Mouse (Mus musculus) limb, embryonic 13.5 days (tissue): Measurements from ENCODE around the gene Mum1l1. TPM values are rescaled to one million over a fixed set of nuclear protein-coding genes. Genes with fewer than 3 reads are reported as not detected.
"Not testable (repeated sequence)": the region's sequence is repeated elsewhere in the genome, so short reads cannot be mapped to it uniquely, and the experiment has no call there.

Source experiments
- ATAC-seq: fragments of 200-750 bp; cut with Nextera tagmentation; 2 replicates; pipeline ENCODE4 v1.8.0; 2017; ENCODE audit warnings: low read depth, moderate number of reproducible peaks, moderate TSS enrichment; ENCODE audit not compliant: low FRiP score
- H3K27ac ChIP-seq: fragments of 300-500 bp; sonication (generic); 2 replicates; pipeline ENCODE4 v1.5.1; 2015; ENCODE audit warnings: inconsistent platforms, mild to moderate bottlenecking, moderate library complexity
- H3K27me3 ChIP-seq: fragments of 300-500 bp; sonication (generic); 2 replicates; pipeline ENCODE4 v1.6.1; 2015; ENCODE audit warnings: mild to moderate bottlenecking, inconsistent platforms
- H3K36me3 ChIP-seq: fragments of 300-500 bp; sonication (generic); 2 replicates; pipeline ENCODE4 v1.6.1; 2015; ENCODE audit warnings: inconsistent platforms, mild to moderate bottlenecking, moderate library complexity
- H3K4me1 ChIP-seq: fragments of 300-500 bp; sonication (generic); 2 replicates; pipeline ENCODE4 v1.6.1; 2015; ENCODE audit warnings: inconsistent platforms
- H3K4me2 ChIP-seq: fragments of 300-500 bp; sonication (generic); replicated peaks from 2 replicates; pipeline ENCODE4 v1.6.1; 2015; ENCODE audit warnings: inconsistent platforms, mild to moderate bottlenecking, moderate library complexity
- H3K4me3 ChIP-seq: fragments of 300-500 bp; sonication (generic); 2 replicates; pipeline ENCODE4 v1.5.1; 2015; ENCODE audit warnings: moderate library complexity, mild to moderate bottlenecking, inconsistent platforms
- H3K9ac ChIP-seq: fragments of 300-500 bp; sonication (generic); 2 replicates; pipeline ENCODE4 v1.6.1; 2015; ENCODE audit warnings: mild to moderate bottlenecking, inconsistent platforms
- H3K9me3 ChIP-seq: fragments of 300-500 bp; sonication (generic); 2 replicates; pipeline ENCODE4 v1.6.1; 2016; ENCODE audit warnings: inconsistent platforms
- WGBS: fragments of 180-500 bp; shearing (Covaris S2); methylation state at CpG from one replicate; pipeline ENCODE4 v1.1.7; 2015; 5-methylcytosine and 5-hydroxymethylcytosine counted together
- polyA plus RNA-seq: library from polyadenylated mRNA; unstranded; fragments of >200 nt; fragmentation: Nextera tagmentation; extraction: Ambion mirVana; gene quantifications from 2 replicates; pipeline ENCODE4 v1.2.1, GENCODE M21; 2015

Gene Mum1l1
- polyA plus RNA-seq: 44.2 and 46.4 TPM in 2 replicates

GRCm38 (mm10) chrX:139209829-139210225 lies at the start of gene Mum1l1:
Mum1l1 (plus strand) TSS chrX:139210042.
- H3K27ac ChIP-seq: peak within 1 kb of the TSS; percentile 39; the same call in 1 of the 2 replicates
- H3K4me1 ChIP-seq: no peaks in the 10 kb centered on the region
- no peaks in the 10 kb centered on the region for H3K36me3 ChIP-seq
- H3K9me3 ChIP-seq: no peaks in the 10 kb centered on the region
- 23% methylated on average over 31 of the region's 31 CpGs for WGBS
- H3K4me2 ChIP-seq: peak within 1 kb of the TSS; percentile 56
- H3K4me3 ChIP-seq: peak within 1 kb of the TSS; percentile 55
- peak; percentile 89 for ATAC-seq
- peaks cover 5% of the 10 kb centered on the region for H3K27me3 ChIP-seq
- peak within 1 kb of the TSS; percentile 69 for H3K9ac ChIP-seq

GRCm38 (mm10) chrX:139178928-139179327 lies 30.9 kb upstream of the Mum1l1 start, which contains the start of gene 4933428M09Rik:
4933428M09Rik (plus strand) TSS chrX:139179228.
- H3K27ac ChIP-seq: no peak within 1 kb of the TSS
- no peak for ATAC-seq
- H3K36me3 ChIP-seq: no peaks in the 10 kb centered on the region
- no peak within 1 kb of the TSS for H3K4me3 ChIP-seq
- no peaks in the 10 kb centered on the region for H3K4me1 ChIP-seq
- no peak within 1 kb of the TSS for H3K4me2 ChIP-seq
- H3K9me3 ChIP-seq: no peaks in the 10 kb centered on the region
- H3K9ac ChIP-seq: no peak within 1 kb of the TSS
- H3K27me3 ChIP-seq: no peaks in the 10 kb centered on the region
- WGBS: 93% methylated on average over 8 of the region's 8 CpGs

- H3K4me2 ChIP-seq, H3K27ac ChIP-seq, H3K4me3 ChIP-seq, H3K27me3 ChIP-seq, H3K9me3 ChIP-seq, H3K4me1 ChIP-seq, H3K9ac ChIP-seq, ATAC-seq, H3K36me3 ChIP-seq: not testable (repeated sequence)
- WGBS: 96% methylated on average over 3 of the region's 3 CpGs
These were observed 18.3 kb upstream of the Mum1l1 start for GRCm38 (mm10) chrX:139191506-139191905.

GRCm38 (mm10) chrX:139194572-139195279 lies 15.1 kb upstream of the Mum1l1 start:
- H3K9me3 ChIP-seq: no peaks in the 10 kb centered on the region
- ATAC-seq: 0 out of 2 replicates have a peak, but pooled peaks have one; percentile 36
- H3K36me3 ChIP-seq: no peaks in the 10 kb centered on the region
- peaks cover 7% of the 10 kb centered on the region for H3K4me1 ChIP-seq
- H3K9ac ChIP-seq: no peak overlapping the region
- no peak overlapping the region for H3K4me3 ChIP-seq
- peaks cover 7% of the 10 kb centered on the region; the same call in 1 of the 2 replicates for H3K27me3 ChIP-seq
- 22% methylated on average over 1 of the region's 1 CpGs for WGBS
- H3K27ac ChIP-seq: no peak overlapping the region
- no peak overlapping the region for H3K4me2 ChIP-seq

- H3K36me3 ChIP-seq, H3K9ac ChIP-seq, H3K27me3 ChIP-seq, ATAC-seq, H3K9me3 ChIP-seq, H3K4me1 ChIP-seq, H3K4me3 ChIP-seq, H3K4me2 ChIP-seq, H3K27ac ChIP-seq: not testable (repeated sequence)
- 83% methylated on average over 4 of the region's 4 CpGs for WGBS
These were observed 532 bp upstream of the Mum1l1 start for GRCm38 (mm10) chrX:139209191-139209828.

GRCm38 (mm10) chrX:139214765-139215164 lies 4.9 kb downstream of the Mum1l1 start:
- Histone ChIP-seq H3K4me3 (no peak overlapping the region), H3K27ac (no peak overlapping the region), H3K36me3 (no peaks in the 10 kb centered on the region), H3K9me3 (no peaks in the 10 kb centered on the region), H3K9ac (no peak overlapping the region), H3K4me2 (no peak overlapping the region), H3K27me3 (peaks cover 8% of the 10 kb centered on the region), H3K4me1 (no peaks in the 10 kb centered on the region)
- no peak for ATAC-seq
- 70% methylated on average over 4 of the region's 4 CpGs for WGBS

- Histone ChIP-seq H3K36me3 (no peaks in the 10 kb centered on the region), H3K4me3 (0 out of 2 replicates have a peak overlapping the region, but pooled peaks have one; percentile 43), H3K27me3 (peaks cover 5% of the 10 kb centered on the region), H3K27ac (no peak overlapping the region), H3K4me1 (no peaks in the 10 kb centered on the region), H3K9me3 (no peaks in the 10 kb centered on the region), H3K4me2 (peak overlapping the region; percentile 56), H3K9ac (no peak overlapping the region)
- 70% methylated on average over 5 of the region's 5 CpGs for WGBS
- no peak for ATAC-seq
These were observed 6.6 kb downstream of the Mum1l1 start for GRCm38 (mm10) chrX:139216409-139216808.

- ATAC-seq: peak; percentile 93
- peak overlapping the region; percentile 43 for H3K4me3 ChIP-seq
- H3K27ac ChIP-seq: no peak overlapping the region
- H3K9ac ChIP-seq: peak overlapping the region; percentile 48
- H3K9me3 ChIP-seq: no peaks in the 10 kb centered on the region
- H3K4me1 ChIP-seq: no peaks in the 10 kb centered on the region
- no peaks in the 10 kb centered on the region for H3K36me3 ChIP-seq
- peaks cover 2% of the 10 kb centered on the region; the same call in 1 of the 2 replicates for H3K27me3 ChIP-seq
- 13% methylated on average over 22 of the region's 22 CpGs for WGBS
- peak overlapping the region; percentile 56 for H3K4me2 ChIP-seq
These were observed 7.2 kb downstream of the Mum1l1 start for GRCm38 (mm10) chrX:139216991-139217593.

- 66% methylated on average over 10 of the region's 10 CpGs for WGBS
- peak overlapping the region; percentile 56 for H3K4me2 ChIP-seq
- H3K4me1 ChIP-seq: no peaks in the 10 kb centered on the region
- no peak overlapping the region for H3K9ac ChIP-seq
- H3K27me3 ChIP-seq: peaks cover 2% of the 10 kb centered on the region; the same call in 1 of the 2 replicates
- peak; percentile 41; the same call in 1 of the 2 replicates for ATAC-seq
- H3K4me3 ChIP-seq: peak overlapping the region; percentile 43
- no peaks in the 10 kb centered on the region for H3K9me3 ChIP-seq
- H3K36me3 ChIP-seq: no peaks in the 10 kb centered on the region
- no peak overlapping the region; the same call in 1 of the 2 replicates for H3K27ac ChIP-seq
These were observed 7.9 kb downstream of the Mum1l1 start for GRCm38 (mm10) chrX:139217776-139218175.

- ATAC-seq: no peak
- Histone ChIP-seq H3K9me3 (no peaks in the 10 kb centered on the region), H3K9ac (no peak overlapping the region), H3K4me2 (no peak overlapping the region), H3K27me3 (peaks cover 2% of the 10 kb centered on the region; the same call in 1 of the 2 replicates), H3K27ac (no peak overlapping the region), H3K4me3 (no peak overlapping the region), H3K4me1 (no peaks in the 10 kb centered on the region), H3K36me3 (no peaks in the 10 kb centered on the region)
- WGBS: 34% methylated on average over 2 of the region's 2 CpGs
These were observed 9.2 kb downstream of the Mum1l1 start for GRCm38 (mm10) chrX:139219017-139219416.

GRCm38 (mm10) chrX:139220830-139221229 lies 11.0 kb downstream of the Mum1l1 start:
- H3K9me3 ChIP-seq: no peaks in the 10 kb centered on the region
- H3K9ac ChIP-seq: no peak overlapping the region
- H3K4me1 ChIP-seq: no peaks in the 10 kb centered on the region
- H3K36me3 ChIP-seq: no peaks in the 10 kb centered on the region
- WGBS: 72% methylated on average over 4 of the region's 4 CpGs
- H3K27ac ChIP-seq: no peak overlapping the region
- H3K4me3 ChIP-seq: no peak overlapping the region
- no peaks in the 10 kb centered on the region; the same call in 1 of the 2 replicates for H3K27me3 ChIP-seq
- no peak overlapping the region for H3K4me2 ChIP-seq
- ATAC-seq: no peak

GRCm38 (mm10) chrX:139221893-139222292 lies 12.1 kb downstream of the Mum1l1 start:
- no peaks in the 10 kb centered on the region for H3K36me3 ChIP-seq
- no peak overlapping the region for H3K4me3 ChIP-seq
- no peaks in the 10 kb centered on the region for H3K9me3 ChIP-seq
- no peaks in the 10 kb centered on the region for H3K4me1 ChIP-seq
- H3K4me2 ChIP-seq: no peak overlapping the region
- no peak overlapping the region for H3K9ac ChIP-seq
- no peak for ATAC-seq
- 67% methylated on average over 3 of the region's 3 CpGs for WGBS
- no peak overlapping the region for H3K27ac ChIP-seq
- H3K27me3 ChIP-seq: no peaks in the 10 kb centered on the region; the same call in 1 of the 2 replicates
